ENCODE assay signal across 8 mouse cellular contexts in genomic region chr3:107695948-107696881, GRCm38 (mm10). TPM values are rescaled to one million over a fixed set of nuclear protein-coding genes. Genes with fewer than 3 reads are reported as not detected.
DNase-seq lines count a peak whose midpoint lies in the region; ATAC-seq lines count a peak whose summit lies in the region.

Ahcyl1 (minus strand) TSS chr3:107696560.

- intact Hi-C loops in heart, postnatal 14 days (cut with DNase I), result loop anchor here (5.0 to 10.0 kb wide), 3 partner anchors 221 to 449 kb away; partner anchors contain the start of gene Gnai3

- peaks cover 21% of the 10 kb centered on the region for H3K4me1 ChIP-seq in forebrain, embryonic 14.5 days (ENCODE audit: control insufficient read depth, insufficient read depth, low read length)
- H3K4me1 ChIP-seq in neural tube, embryonic 15.5 days, result peaks cover 44% of the 10 kb centered on the region

- under 1% methylated on average over 91 of the region's 93 CpGs for WGBS in forebrain, embryonic 14.5 days
- under 1% methylated on average over 93 of the region's 93 CpGs for WGBS in neural tube, embryonic 15.5 days

- peak; percentile 98 for DNase-seq in ES-CJ7 (ENCODE audit: low read depth, low spot score)
- peak; percentile 99 for DNase-seq in cerebellum, adult 11 months
- peak; percentile 99 for DNase-seq in forebrain, embryonic 14.5 days (ENCODE audit: low spot score)
- peak; percentile 97 to 99 for DNase-seq in heart, postnatal 14 days
- peak; percentile 99 for DNase-seq in layer of hippocampus, adult 11-12 months (ENCODE audit: low spot score)
- DNase-seq in lung, adult 18-20 months, result peak; percentile 98
- peak; percentile 98 for DNase-seq in testis, postnatal 14 days (ENCODE audit: low spot score)

- no peaks in the 10 kb centered on the region for H3K9me3 ChIP-seq in forebrain, embryonic 14.5 days (replicated peaks; ENCODE audit: control insufficient read depth, low read length)
- no peaks in the 10 kb centered on the region for H3K9me3 ChIP-seq in neural tube, embryonic 15.5 days (replicated peaks)

- peak within 1 kb of the TSS; percentile 96 for H3K9ac ChIP-seq in forebrain, embryonic 14.5 days (ENCODE audit: low read length)
- H3K9ac ChIP-seq in neural tube, embryonic 15.5 days (replicated peaks), result peak within 1 kb of the TSS; percentile 97

- H3K4me2 ChIP-seq in forebrain, embryonic 14.5 days (ENCODE audit: low read length), result peak within 1 kb of the TSS; percentile 76
- H3K4me2 ChIP-seq in neural tube, embryonic 15.5 days, result peak within 1 kb of the TSS; percentile 77

- H3K4me3 ChIP-seq in forebrain, embryonic 14.5 days (ENCODE audit: low read depth, low read length), result peak within 1 kb of the TSS; percentile 87
- H3K4me3 ChIP-seq in neural tube, embryonic 15.5 days (replicated peaks), result peak within 1 kb of the TSS; percentile 88

- peak; percentile 99 for ATAC-seq in forebrain, embryonic 14.5 days
- peak; percentile 98 for ATAC-seq in neural tube, embryonic 15.5 days (ENCODE audit: low FRiP score)

- no peaks in the 10 kb centered on the region for H3K27me3 ChIP-seq in forebrain, embryonic 14.5 days (replicated peaks; ENCODE audit: control insufficient read depth, insufficient read depth, low read length)
- H3K27me3 ChIP-seq in neural tube, embryonic 15.5 days (replicated peaks), result no peaks in the 10 kb centered on the region

- H3K36me3 ChIP-seq in forebrain, embryonic 14.5 days (ENCODE audit: control insufficient read depth, insufficient read depth, low read length), result no peaks in the 10 kb centered on the region
- no peaks in the 10 kb centered on the region for H3K36me3 ChIP-seq in neural tube, embryonic 15.5 days

- H3K27ac ChIP-seq in forebrain, embryonic 14.5 days (ENCODE audit: low read depth, low read length), result peak within 1 kb of the TSS; percentile 90
- peak within 1 kb of the TSS; percentile 94 for H3K27ac ChIP-seq in neural tube, embryonic 15.5 days (replicated peaks)

RNA-seq across cellular contexts. Expression of gene Ahcyl1, which starts in this region (rescaled TPM):
- 104 and 105 TPM in 2 replicates for polyA plus RNA-seq in forebrain, embryonic 14.5 days (2014; fragmentation: Nextera tagmentation; extraction: Ambion mirVana)
- 10 to 100 TPM; 79.1 to 91.9 TPM for total RNA-seq in heart, postnatal 14 days (2021)
- 108 and 110 TPM in 2 replicates for polyA plus RNA-seq in neural tube, embryonic 15.5 days (2015; fragmentation: Nextera tagmentation; extraction: Ambion mirVana)

Comparison
In these comparisons a context has a peak if more than half of its experiments do, and no peak if none do; other contexts are left out.
1. Peak in every context shown above with its lines: DNase-seq, ATAC-seq, H3K4me3 ChIP-seq and H3K27ac ChIP-seq.